Mouse (Mus musculus): ENCODE results near the gene Tlcd1. TPM values are rescaled to one million over a fixed set of nuclear protein-coding genes. Genes with fewer than 3 reads are reported as not detected.

The Tlcd1 gene
- total RNA-seq, 2 experiments from 2014 or later: 69.0 to 96.9 TPM

GRCm38 (mm10) chr11:78193113-78193512, 16.6 kb downstream of the Tlcd1 start, which contains the start of gene Proca1:
Proca1 (plus strand) TSS chr11:78193392.
- no peak for ATAC-seq (replicated peaks; ENCODE audit: low FRiP score, poor library complexity, severe bottlenecking)

- ATAC-seq (replicated peaks; ENCODE audit: low FRiP score, poor library complexity, severe bottlenecking): peak; percentile 80
Measured at GRCm38 (mm10) chr11:78194411-78195100, 18.0 kb downstream of the Tlcd1 start.

GRCm38 (mm10) chr11:78195101-78195863, 18.8 kb downstream of the Tlcd1 start:
- no peak for ATAC-seq (replicated peaks; ENCODE audit: low FRiP score, poor library complexity, severe bottlenecking)

GRCm38 (mm10) chr11:78202372-78202771, 25.9 kb downstream of the Tlcd1 start:
- ATAC-seq (replicated peaks; ENCODE audit: low FRiP score, poor library complexity, severe bottlenecking): no peak

- no peak for ATAC-seq (replicated peaks; ENCODE audit: low FRiP score, poor library complexity, severe bottlenecking)
Measured at GRCm38 (mm10) chr11:78204287-78204686, 27.8 kb downstream of the Tlcd1 start.

- no peak for ATAC-seq (replicated peaks; ENCODE audit: low FRiP score, poor library complexity, severe bottlenecking)
Measured at GRCm38 (mm10) chr11:78205361-78206206, 29.1 kb downstream of the Tlcd1 start.

DNA sequence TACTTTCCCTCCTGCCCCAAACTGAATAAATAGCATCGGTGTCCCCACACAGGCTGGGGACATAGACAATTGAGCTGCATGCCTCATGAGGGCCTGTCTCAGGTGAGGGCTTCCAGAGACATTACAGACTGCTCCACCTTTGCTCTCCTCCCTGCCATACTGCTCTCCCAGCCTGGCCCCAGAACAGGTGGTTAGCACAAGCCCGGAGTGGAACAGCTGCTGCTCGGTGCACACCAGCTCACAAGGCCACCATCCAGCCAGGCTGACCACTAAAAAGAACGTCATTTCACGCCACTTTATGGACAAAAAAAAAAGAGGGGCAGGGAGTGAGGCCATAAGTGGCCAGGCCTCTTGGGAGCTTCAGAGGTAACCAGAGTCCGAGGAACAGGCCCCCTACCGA, 30.7 kb downstream of the Tlcd1 start:
- ATAC-seq (replicated peaks; ENCODE audit: low FRiP score, poor library complexity, severe bottlenecking): no peak

DNA sequence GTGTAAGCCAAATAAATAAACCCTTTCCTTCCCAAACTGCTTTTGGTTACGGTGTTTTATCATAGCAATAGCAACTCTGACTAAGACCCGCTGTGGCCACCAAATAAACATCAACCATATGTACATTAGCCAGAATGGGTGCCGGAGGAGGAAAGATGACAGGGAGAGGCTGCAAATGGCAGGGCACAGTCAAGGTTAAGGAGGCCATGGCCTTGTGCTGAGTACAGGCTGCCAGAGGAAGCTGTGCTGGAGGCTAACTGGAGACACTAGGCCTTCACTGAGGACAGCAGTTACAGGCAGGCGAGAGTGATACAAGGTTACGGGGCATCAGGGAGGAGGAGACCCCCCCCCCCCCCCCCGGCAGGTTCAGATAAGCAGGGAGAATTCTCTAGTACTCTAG, 33.4 kb downstream of the Tlcd1 start:
- ATAC-seq (replicated peaks; ENCODE audit: low FRiP score, poor library complexity, severe bottlenecking): no peak

DNA sequence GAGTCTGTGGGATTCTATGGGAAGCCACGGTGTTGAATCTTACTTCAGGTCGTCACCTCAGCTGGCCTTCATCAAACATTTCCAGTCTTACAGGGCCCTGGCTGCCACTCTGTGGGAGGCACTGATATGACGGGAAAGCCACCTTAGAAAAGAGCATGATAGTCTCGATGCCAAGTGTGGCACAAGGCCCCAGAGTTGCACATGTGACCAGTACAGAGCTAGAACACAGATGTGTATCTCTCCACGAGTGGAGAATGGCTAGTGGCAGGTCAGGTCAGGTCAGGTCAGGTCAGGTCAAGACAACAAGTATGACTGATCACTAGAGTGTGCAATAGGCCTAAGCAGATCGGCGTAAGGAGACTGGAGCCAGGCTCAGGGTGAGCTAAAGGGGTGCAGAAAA, 34.1 kb downstream of the Tlcd1 start:
- ATAC-seq (replicated peaks; ENCODE audit: low FRiP score, poor library complexity, severe bottlenecking): no peak

DNA sequence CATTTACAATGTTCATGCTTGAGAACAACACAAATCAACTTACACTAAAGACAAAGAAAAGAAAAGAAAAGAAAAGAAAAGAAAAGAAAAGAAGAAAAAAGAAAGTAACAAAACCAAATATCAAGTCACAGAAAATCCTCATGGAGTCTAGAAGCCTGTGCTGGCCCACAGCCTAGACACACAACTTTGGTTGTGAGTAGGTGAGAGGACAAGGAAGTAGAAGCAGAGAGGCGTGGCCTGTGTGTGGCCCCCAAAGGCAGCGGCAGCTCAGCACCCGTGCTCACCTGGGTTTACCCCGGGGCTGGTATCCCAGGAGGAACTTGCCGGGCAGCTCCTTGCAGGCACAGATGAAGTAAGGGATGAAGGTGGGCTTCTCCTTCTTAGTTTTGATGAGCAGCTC, 35.0 kb downstream of the Tlcd1 start:
- ATAC-seq (replicated peaks; ENCODE audit: low FRiP score, poor library complexity, severe bottlenecking): no peak

- ATAC-seq (replicated peaks; ENCODE audit: low FRiP score, poor library complexity, severe bottlenecking): no peak
Measured at GRCm38 (mm10) chr11:78213086-78213817, 36.7 kb downstream of the Tlcd1 start.

DNA sequence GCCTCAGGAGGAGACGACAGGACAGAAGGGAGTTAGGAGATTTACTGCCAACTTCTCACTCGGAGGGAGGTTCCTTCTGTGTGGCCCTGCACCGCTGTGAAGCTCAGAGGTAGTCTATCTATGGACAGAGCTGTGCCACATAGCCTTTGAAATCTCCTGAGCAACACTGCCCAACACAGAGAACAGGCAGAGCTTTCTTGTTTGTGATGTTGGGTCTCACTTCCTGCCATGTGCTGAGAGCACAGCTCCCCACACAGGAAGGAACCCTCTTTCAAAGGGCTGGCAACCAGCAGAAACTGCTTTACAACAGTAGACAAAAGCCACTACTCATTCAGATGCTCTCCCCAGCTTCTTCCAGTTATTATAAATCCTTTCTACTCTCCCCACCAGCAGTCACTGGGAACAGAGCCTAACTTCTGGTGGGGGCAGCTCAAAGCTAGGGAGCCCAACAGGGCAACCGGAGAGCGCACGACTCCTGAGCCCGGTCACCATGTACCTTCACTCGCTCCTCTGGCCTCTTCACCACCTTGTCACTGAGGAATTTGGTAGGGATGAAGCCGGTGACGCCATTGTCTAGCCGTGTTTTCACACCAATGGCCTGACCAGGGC, 39.3 kb downstream of the Tlcd1 start:
- ATAC-seq (replicated peaks; ENCODE audit: low FRiP score, poor library complexity, severe bottlenecking): no peak

DNA sequence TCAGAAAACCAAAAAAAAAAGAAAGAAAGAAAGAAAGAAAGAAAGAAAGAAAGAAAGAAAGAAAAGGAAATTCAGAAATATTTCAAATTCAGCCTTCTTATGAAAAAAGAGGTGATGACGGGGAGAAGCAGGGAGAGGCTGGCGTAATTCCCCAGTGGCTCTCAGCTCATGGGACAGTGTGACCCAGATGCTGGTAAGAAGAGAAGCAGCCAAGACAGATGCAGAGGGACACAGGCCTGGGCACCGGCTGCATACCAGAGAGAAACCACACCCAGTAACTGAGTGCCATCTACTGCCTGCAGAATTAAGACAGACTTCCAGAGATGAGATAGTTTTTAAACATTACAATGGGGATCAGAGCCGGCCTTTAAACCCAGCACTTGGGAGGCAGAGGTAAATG, 47.1 kb downstream of the Tlcd1 start:
- no peak for ATAC-seq (replicated peaks; ENCODE audit: low FRiP score, poor library complexity, severe bottlenecking)

Other genes starting within 250 kb of the Tlcd1 start
- gene Sez6, start 245.9 kb upstream of the Tlcd1 start, total RNA-seq (2015; ENCODE audit: low replicate concordance): not detected in 2 replicates
- gene Sez6, start 245.9 kb upstream of the Tlcd1 start, total RNA-seq (2017; ENCODE audit: low replicate concordance): not detected in 2 replicates
- 19.9 and 24.2 TPM in 2 replicates for gene Phf12, start 194.0 kb upstream of the Tlcd1 start, total RNA-seq (2015; ENCODE audit: low replicate concordance)
- 9.8 and 11.5 TPM in 2 replicates for gene Phf12, start 194.0 kb upstream of the Tlcd1 start, total RNA-seq (2017; ENCODE audit: low replicate concordance)
- 3.1 and 6.0 TPM in 2 replicates for gene Dhrs13, start 144.4 kb upstream of the Tlcd1 start, total RNA-seq (2015; ENCODE audit: low replicate concordance)
- 1.5 and 3.6 TPM in 2 replicates for gene Dhrs13, start 144.4 kb upstream of the Tlcd1 start, total RNA-seq (2017; ENCODE audit: low replicate concordance)
- gene Flot2, start 138.8 kb upstream of the Tlcd1 start, total RNA-seq (2015; ENCODE audit: low replicate concordance): 14.2 and 31.5 TPM in 2 replicates
- 22.5 and 24.7 TPM in 2 replicates for gene Flot2, start 138.8 kb upstream of the Tlcd1 start, total RNA-seq (2017; ENCODE audit: low replicate concordance)
- gene Eral1, start 96.3 kb upstream of the Tlcd1 start, total RNA-seq (2015; ENCODE audit: low replicate concordance): 3.7 and 7.7 TPM in 2 replicates
- 3.9 and 7.0 TPM in 2 replicates for gene Eral1, start 96.3 kb upstream of the Tlcd1 start, total RNA-seq (2017; ENCODE audit: low replicate concordance)
- 10.2 and 14.8 TPM in 2 replicates for gene Fam222b, start 82.1 kb upstream of the Tlcd1 start, total RNA-seq (2015; ENCODE audit: low replicate concordance)
- 1.4 and 3.7 TPM in 2 replicates for gene Fam222b, start 82.1 kb upstream of the Tlcd1 start, total RNA-seq (2017; ENCODE audit: low replicate concordance)
- 2.1 and 3.6 TPM in 2 replicates for gene Traf4, start 11.1 kb upstream of the Tlcd1 start, total RNA-seq (2015; ENCODE audit: low replicate concordance)
- 3.2 and 3.5 TPM in 2 replicates for gene Traf4, start 11.1 kb upstream of the Tlcd1 start, total RNA-seq (2017; ENCODE audit: low replicate concordance)
- 9.6 and 12.1 TPM in 2 replicates for gene Nek8, start within 50 bp of the Tlcd1 start, total RNA-seq (2015; ENCODE audit: low replicate concordance)
- 5.7 and 16.7 TPM in 2 replicates for gene Nek8, start within 50 bp of the Tlcd1 start, total RNA-seq (2017; ENCODE audit: low replicate concordance)
- gene Rpl23a, start 6.9 kb downstream of the Tlcd1 start, total RNA-seq (2015; ENCODE audit: low replicate concordance): 792 and 815 TPM in 2 replicates
- 585 and 685 TPM in 2 replicates for gene Rpl23a, start 6.9 kb downstream of the Tlcd1 start, total RNA-seq (2017; ENCODE audit: low replicate concordance)
- 7.9 TPM in 1 of 2 replicates, not detected in the other for gene Rab34, start 11.7 kb downstream of the Tlcd1 start, total RNA-seq (2015; ENCODE audit: low replicate concordance)
- 1.3 and 9.9 TPM in 2 replicates for gene Rab34, start 11.7 kb downstream of the Tlcd1 start, total RNA-seq (2017; ENCODE audit: low replicate concordance)
- 1.5 TPM in 1 of 2 replicates, not detected in the other for gene Proca1, start 16.7 kb downstream of the Tlcd1 start, total RNA-seq (2015; ENCODE audit: low replicate concordance)
- not detected in 2 replicates for gene Proca1, start 16.7 kb downstream of the Tlcd1 start, total RNA-seq (2017; ENCODE audit: low replicate concordance)
- gene Sdf2, start 69.0 kb downstream of the Tlcd1 start, total RNA-seq (2015; ENCODE audit: low replicate concordance): 18.8 and 19.4 TPM in 2 replicates
- gene Sdf2, start 69.0 kb downstream of the Tlcd1 start, total RNA-seq (2017; ENCODE audit: low replicate concordance): 16.7 and 25.2 TPM in 2 replicates
- 9.0 and 14.8 TPM in 2 replicates for gene Supt6, start 69.3 kb downstream of the Tlcd1 start, total RNA-seq (2015; ENCODE audit: low replicate concordance)
- gene Supt6, start 69.3 kb downstream of the Tlcd1 start, total RNA-seq (2017; ENCODE audit: low replicate concordance): 17.5 and 22.7 TPM in 2 replicates
- gene 2610507B11Rik, start 85.0 kb downstream of the Tlcd1 start, total RNA-seq (2015; ENCODE audit: low replicate concordance): 17.3 and 36.3 TPM in 2 replicates
- gene 2610507B11Rik, start 85.0 kb downstream of the Tlcd1 start, total RNA-seq (2017; ENCODE audit: low replicate concordance): 23.6 and 33.3 TPM in 2 replicates
- not detected in 2 replicates for gene BC030499, start 114.1 kb downstream of the Tlcd1 start, total RNA-seq (2015; ENCODE audit: low replicate concordance)
- gene BC030499, start 114.1 kb downstream of the Tlcd1 start, total RNA-seq (2017; ENCODE audit: low replicate concordance): 0.43 TPM in 1 of 2 replicates, not detected in the other
- 12.3 and 20.3 TPM in 2 replicates for gene Spag5, start 124.8 kb downstream of the Tlcd1 start, total RNA-seq (2015; ENCODE audit: low replicate concordance)
- 40.4 and 60.1 TPM in 2 replicates for gene Spag5, start 124.8 kb downstream of the Tlcd1 start, total RNA-seq (2017; ENCODE audit: low replicate concordance)
- not detected in 2 replicates for gene Aldoc, start 146.3 kb downstream of the Tlcd1 start, total RNA-seq (2015; ENCODE audit: low replicate concordance)
- gene Aldoc, start 146.3 kb downstream of the Tlcd1 start, total RNA-seq (2017; ENCODE audit: low replicate concordance): 0.28 TPM in 1 of 2 replicates, not detected in the other
- gene Pigs, start 151.7 kb downstream of the Tlcd1 start, total RNA-seq (2015; ENCODE audit: low replicate concordance): 3.3 and 10.0 TPM in 2 replicates
- 2.5 and 3.6 TPM in 2 replicates for gene Pigs, start 151.7 kb downstream of the Tlcd1 start, total RNA-seq (2017; ENCODE audit: low replicate concordance)
- gene Unc119, start 166.8 kb downstream of the Tlcd1 start, total RNA-seq (2015; ENCODE audit: low replicate concordance): 17.1 and 20.9 TPM in 2 replicates
- gene Unc119, start 166.8 kb downstream of the Tlcd1 start, total RNA-seq (2017; ENCODE audit: low replicate concordance): 9.6 and 15.0 TPM in 2 replicates
- not detected in 2 replicates for gene Foxn1, start 209.8 kb downstream of the Tlcd1 start, total RNA-seq (2015; ENCODE audit: low replicate concordance)
- not detected in 2 replicates for gene Foxn1, start 209.8 kb downstream of the Tlcd1 start, total RNA-seq (2017; ENCODE audit: low replicate concordance)
- gene Slc13a2, start 245.5 kb downstream of the Tlcd1 start, total RNA-seq (2015; ENCODE audit: low replicate concordance): 1.0 TPM in 1 of 2 replicates, not detected in the other
- not detected in 2 replicates for gene Slc13a2, start 245.5 kb downstream of the Tlcd1 start, total RNA-seq (2017; ENCODE audit: low replicate concordance)